Mouse (Mus musculus): ENCODE measurements around the gene Tuba1b. TPM values are rescaled to one million over a fixed set of nuclear protein-coding genes. Genes with fewer than 3 reads are reported as not detected.
"Not testable (repeated sequence)": the region's sequence is repeated elsewhere in the genome, so short reads cannot be mapped to it uniquely, and the experiment has no call there.

Tuba1b gene
- polyA plus RNA-seq, 1 experiment from 2014 or later, result 903 TPM

- Histone ChIP-seq H3K36me3 (ENCODE audit: insufficient read depth, low read length) (no peaks in the 10 kb centered on the region), H3K4me1 (replicated peaks; ENCODE audit: insufficient read depth, low read length) (peaks cover 7% of the 10 kb centered on the region), H3K4me3 (replicated peaks; ENCODE audit: low read depth, low read length) (no peak overlapping the region), H3K9ac (ENCODE audit: low read depth, low read length) (no peak overlapping the region), H3K27me3 (ENCODE audit: insufficient read depth, low read length) (no peaks in the 10 kb centered on the region), H3K4me2 (ENCODE audit: low read length) (no peak overlapping the region), H3K9me3 (replicated peaks; ENCODE audit: low read length) (no peaks in the 10 kb centered on the region), H3K27ac (no peak overlapping the region)
- no peak for ATAC-seq (replicated peaks; ENCODE audit: low FRiP score, low read depth)
- no peak for TF ChIP-seq CTCF (IDR thresholded peaks at IDR 0.05; ENCODE audit: low read depth)
- WGBS, result 87% methylated on average over 4 of the region's 4 CpGs
- DNase-seq (ENCODE audit: low spot score), result no peak
Observed at GRCm38 (mm10) chr15:98955324-98955723, 21.0 kb upstream of the Tuba1b start.

- DNase-seq (ENCODE audit: low spot score), result peak; percentile 54
- 0 out of 2 replicates have a peak, but pooled peaks cover under 1% of the 10 kb centered on the region for H3K36me3 ChIP-seq (ENCODE audit: insufficient read depth, low read length)
- H3K9me3 ChIP-seq (replicated peaks; ENCODE audit: low read length), result no peaks in the 10 kb centered on the region
- no peak overlapping the region for H3K4me3 ChIP-seq (replicated peaks; ENCODE audit: low read depth, low read length)
- no peak for ATAC-seq (replicated peaks; ENCODE audit: low FRiP score, low read depth)
- 30% methylated on average over 14 of the region's 14 CpGs for WGBS
- H3K27ac ChIP-seq, result peak overlapping the region; percentile 20; the same call in 1 of the 2 replicates
- TF ChIP-seq CTCF (IDR thresholded peaks at IDR 0.05; ENCODE audit: low read depth), result no peak
- H3K4me1 ChIP-seq (replicated peaks; ENCODE audit: insufficient read depth, low read length), result peaks cover 7% of the 10 kb centered on the region
- H3K27me3 ChIP-seq (ENCODE audit: insufficient read depth, low read length), result no peaks in the 10 kb centered on the region
- no peak overlapping the region for H3K9ac ChIP-seq (ENCODE audit: low read depth, low read length)
- peak overlapping the region; percentile 38 for H3K4me2 ChIP-seq (ENCODE audit: low read length)
Observed at GRCm38 (mm10) chr15:98954425-98955253, 20.3 kb upstream of the Tuba1b start.

GRCm38 (mm10) chr15:98953401-98954356, 19.3 kb upstream of the Tuba1b start, which contains the start of the genes Gm49450 and Tuba1a:
Gene Gm49450, minus strand, starts transcription at chr15:98953551.
Gene Tuba1a, minus strand, starts transcription at chr15:98953703.
- Histone ChIP-seq H3K9ac (ENCODE audit: low read depth, low read length) (peak within 1 kb of the TSS; percentile 76), H3K9me3 (replicated peaks; ENCODE audit: low read length) (no peaks in the 10 kb centered on the region), H3K4me1 (replicated peaks; ENCODE audit: insufficient read depth, low read length) (peaks cover 7% of the 10 kb centered on the region), H3K27me3 (ENCODE audit: insufficient read depth, low read length) (no peaks in the 10 kb centered on the region), H3K27ac (peak within 1 kb of the TSS; percentile 93), H3K36me3 (ENCODE audit: insufficient read depth, low read length) (0 out of 2 replicates have a peak, but pooled peaks cover 4% of the 10 kb centered on the region), H3K4me2 (ENCODE audit: low read length) (peak within 1 kb of the TSS; percentile 65), H3K4me3 (replicated peaks; ENCODE audit: low read depth, low read length) (peak within 1 kb of the TSS; percentile 76)
- peak; percentile 99 for DNase-seq (ENCODE audit: low spot score)
- WGBS, result 7% methylated on average over 28 of the region's 28 CpGs
- peak; percentile 98 for ATAC-seq (replicated peaks; ENCODE audit: low FRiP score, low read depth)
- TF ChIP-seq CTCF (IDR thresholded peaks at IDR 0.05; ENCODE audit: low read depth), result peak; percentile 0; the same call in 1 of the 2 replicates

DNA sequence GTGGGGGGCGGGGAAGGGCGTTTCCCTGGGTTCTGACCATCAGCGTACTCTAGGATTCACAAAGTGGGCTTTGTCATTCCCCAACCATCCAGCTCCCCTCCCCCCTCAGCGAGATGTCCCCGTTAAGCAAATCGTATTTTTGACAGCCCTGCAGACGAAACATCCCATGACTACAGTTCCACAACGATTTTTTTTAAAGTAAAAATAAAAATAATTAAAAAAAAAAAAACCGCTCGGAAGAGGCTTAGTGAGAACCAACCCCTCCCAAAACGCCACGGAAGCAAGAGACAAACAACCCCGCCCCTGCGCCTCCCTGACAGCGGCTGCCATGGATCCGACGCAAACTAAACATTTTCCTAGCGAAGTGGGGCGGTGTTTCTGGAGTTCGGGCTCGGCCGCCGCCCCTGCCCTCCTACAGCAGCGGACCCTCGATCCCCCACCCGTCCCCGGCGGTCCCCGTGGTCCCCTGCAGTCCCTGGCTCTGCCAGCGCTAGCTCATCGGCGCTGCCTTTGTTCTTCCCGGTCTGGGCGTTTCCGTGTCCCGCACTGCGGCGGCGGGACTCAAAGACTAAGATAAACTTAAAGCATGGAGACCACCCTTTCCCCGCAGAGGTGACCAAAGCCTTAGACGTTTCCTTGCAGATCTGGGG, 18.5 kb upstream of the Tuba1b start:
- Histone ChIP-seq H3K36me3 (ENCODE audit: insufficient read depth, low read length) (0 out of 2 replicates have a peak, but pooled peaks cover 4% of the 10 kb centered on the region), H3K9me3 (replicated peaks; ENCODE audit: low read length) (no peaks in the 10 kb centered on the region), H3K4me1 (replicated peaks; ENCODE audit: insufficient read depth, low read length) (peaks cover 7% of the 10 kb centered on the region), H3K9ac (ENCODE audit: low read depth, low read length) (peak overlapping the region; percentile 76), H3K27ac (peak overlapping the region; percentile 93), H3K4me3 (replicated peaks; ENCODE audit: low read depth, low read length) (peak overlapping the region; percentile 76), H3K27me3 (ENCODE audit: insufficient read depth, low read length) (no peaks in the 10 kb centered on the region), H3K4me2 (ENCODE audit: low read length) (peak overlapping the region; percentile 65)
- ATAC-seq (replicated peaks; ENCODE audit: low FRiP score, low read depth) (peak; percentile 85), DNase-seq (ENCODE audit: low spot score) (peak; percentile 92)
- under 1% methylated on average over 41 of the region's 41 CpGs for WGBS
- peak; percentile 44; the same call in 1 of the 2 replicates for TF ChIP-seq CTCF (IDR thresholded peaks at IDR 0.05; ENCODE audit: low read depth)

DNA sequence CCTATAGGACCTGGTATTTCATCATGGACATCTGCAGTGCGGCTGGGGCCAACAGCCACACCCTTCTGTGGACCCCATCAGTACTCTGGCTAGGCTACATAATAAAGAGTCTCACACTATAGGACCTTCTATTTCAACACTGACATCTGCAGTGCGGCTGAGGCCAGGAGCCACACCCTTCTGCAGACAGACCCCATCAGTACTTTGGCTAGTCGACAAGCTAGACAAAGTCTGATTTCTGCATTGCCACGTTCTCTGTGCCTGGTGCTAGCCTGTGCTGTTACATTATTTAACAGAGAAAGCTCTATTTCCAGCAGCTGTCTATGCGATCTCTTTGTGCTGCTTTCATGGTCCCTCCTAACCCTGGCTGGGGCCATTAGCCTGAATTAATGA, 17.7 kb upstream of the Tuba1b start:
- no peaks in the 10 kb centered on the region for H3K27me3 ChIP-seq (ENCODE audit: insufficient read depth, low read length)
- WGBS, result 24% methylated on average over 5 of the region's 5 CpGs
- H3K4me1 ChIP-seq (replicated peaks; ENCODE audit: insufficient read depth, low read length), result peaks cover 7% of the 10 kb centered on the region
- peak overlapping the region; percentile 65 for H3K4me2 ChIP-seq (ENCODE audit: low read length)
- H3K9me3 ChIP-seq (replicated peaks; ENCODE audit: low read length), result no peaks in the 10 kb centered on the region
- H3K9ac ChIP-seq (ENCODE audit: low read depth, low read length), result peak overlapping the region; percentile 5; the same call in 1 of the 2 replicates
- no peak for TF ChIP-seq CTCF (IDR thresholded peaks at IDR 0.05; ENCODE audit: low read depth)
- H3K27ac ChIP-seq, result no peak overlapping the region; the same call in 1 of the 2 replicates
- ATAC-seq (replicated peaks; ENCODE audit: low FRiP score, low read depth) (no peak), DNase-seq (ENCODE audit: low spot score) (no peak)
- peak overlapping the region; percentile 76 for H3K4me3 ChIP-seq (replicated peaks; ENCODE audit: low read depth, low read length)
- 0 out of 2 replicates have a peak, but pooled peaks cover 4% of the 10 kb centered on the region for H3K36me3 ChIP-seq (ENCODE audit: insufficient read depth, low read length)

DNA sequence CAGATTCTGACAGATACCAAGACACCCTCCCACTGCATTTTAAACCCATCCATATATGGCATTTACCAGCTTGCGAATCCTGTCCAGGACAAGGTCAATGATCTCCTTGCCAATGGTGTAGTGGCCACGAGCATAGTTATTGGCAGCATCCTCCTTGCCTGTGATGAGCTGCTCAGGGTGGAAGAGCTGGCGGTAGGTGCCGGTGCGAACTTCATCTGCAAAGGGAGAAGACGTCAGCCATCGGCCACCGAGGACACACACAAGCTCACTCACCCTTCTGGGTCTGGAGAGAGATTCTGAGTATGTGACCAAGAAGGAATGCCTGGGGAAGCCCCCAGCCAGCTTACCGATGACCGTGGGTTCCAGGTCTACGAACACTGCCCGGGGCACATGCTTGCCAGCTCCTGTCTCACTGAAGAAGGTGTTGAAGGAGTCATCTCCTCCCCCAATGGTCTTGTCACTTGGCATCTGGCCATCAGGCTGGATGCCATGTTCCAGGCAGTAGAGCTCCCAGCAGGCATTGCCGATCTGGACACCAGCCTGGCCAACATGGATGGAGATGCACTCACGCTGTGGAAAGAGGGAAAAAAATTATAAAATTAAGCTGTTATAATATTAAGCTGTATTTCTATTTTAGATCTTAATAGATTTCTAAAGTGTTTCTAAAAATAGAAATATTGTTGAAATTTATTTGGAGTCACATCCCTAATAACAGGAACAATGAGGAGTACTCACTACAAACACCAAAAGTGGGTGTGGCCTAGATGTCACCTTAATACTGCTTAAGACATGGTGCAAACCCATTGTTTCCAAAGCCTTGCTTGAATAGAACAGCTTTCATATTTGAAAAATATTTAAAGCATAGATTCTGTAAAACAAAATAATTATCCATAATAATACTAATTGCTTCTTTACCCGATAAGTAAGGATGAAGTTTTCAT, 17.0 kb upstream of the Tuba1b start:
- H3K27me3 ChIP-seq (ENCODE audit: insufficient read depth, low read length); H3K36me3 ChIP-seq (ENCODE audit: insufficient read depth, low read length); H3K4me1 ChIP-seq (replicated peaks; ENCODE audit: insufficient read depth, low read length); DNase-seq (ENCODE audit: low spot score); H3K27ac ChIP-seq; ATAC-seq (replicated peaks; ENCODE audit: low FRiP score, low read depth); H3K9ac ChIP-seq (ENCODE audit: low read depth, low read length); H3K9me3 ChIP-seq (replicated peaks; ENCODE audit: low read length): not testable (repeated sequence)
- Histone ChIP-seq H3K4me3 (replicated peaks; ENCODE audit: low read depth, low read length) (peak overlapping the region; percentile 76), H3K4me2 (ENCODE audit: low read length) (peak overlapping the region; percentile 65)
- WGBS, result 88% methylated on average over 10 of the region's 15 CpGs

Data from kidney, postnatal 0 days (tissue).